Mouse (Mus musculus) spleen, postnatal 10 days (tissue): ENCODE results near the gene Rtp3.

ENCODE experiments used
- DNase-seq, 2 experiments: peaks; one replicate each; pipeline ENCODE4 v3.0.0; 2021 to 2022; ENCODE audit warnings: low spot score in 2 of 2

Gene Rtp3

DNA sequence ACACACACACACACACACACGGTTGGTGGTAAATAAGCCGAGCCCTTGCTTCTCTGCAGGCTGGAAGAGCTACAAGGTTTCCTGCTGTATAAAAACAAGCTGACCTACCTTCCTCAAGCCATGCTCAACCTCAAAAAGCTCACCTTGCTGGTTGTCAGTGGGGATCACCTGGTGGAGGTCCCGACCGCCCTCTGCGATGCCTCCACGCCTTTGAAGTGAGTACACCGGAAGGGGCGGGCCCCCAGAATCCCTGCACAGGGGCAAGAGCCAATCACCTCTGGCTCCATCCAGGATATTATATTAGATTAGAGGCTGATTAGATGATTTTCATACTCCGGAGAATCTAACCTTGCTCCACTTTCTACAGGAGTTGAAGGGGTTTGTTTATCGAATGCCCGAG is 11.0 kb downstream of the Rtp3 start:
- no peak for DNase-seq

DNA sequence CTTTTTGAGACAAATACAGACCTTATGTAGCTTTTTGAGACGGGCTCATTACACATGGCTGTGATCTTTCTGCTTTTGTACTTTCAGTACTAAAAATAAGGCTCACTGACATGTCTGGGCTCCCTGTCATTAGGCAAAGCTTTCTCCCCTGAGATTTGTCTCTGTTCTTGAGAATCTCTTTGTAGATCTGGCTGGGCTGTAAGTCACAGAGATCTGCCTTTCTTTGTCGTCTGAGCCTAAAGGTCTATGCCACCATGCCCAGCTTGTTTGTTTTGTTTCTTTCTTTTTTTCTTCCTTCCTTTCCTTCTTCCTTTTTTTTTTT is 24.5 kb downstream of the Rtp3 start:
- DNase-seq = no peak

GRCm38 (mm10) chr9:110965062-110965909 is 25.1 kb downstream of the Rtp3 start:
- DNase-seq = peak in 1 of 2 experiments; percentile 51

GRCm38 (mm10) chr9:110963566-110964115 is 26.7 kb downstream of the Rtp3 start:
- no peak for DNase-seq

DNA sequence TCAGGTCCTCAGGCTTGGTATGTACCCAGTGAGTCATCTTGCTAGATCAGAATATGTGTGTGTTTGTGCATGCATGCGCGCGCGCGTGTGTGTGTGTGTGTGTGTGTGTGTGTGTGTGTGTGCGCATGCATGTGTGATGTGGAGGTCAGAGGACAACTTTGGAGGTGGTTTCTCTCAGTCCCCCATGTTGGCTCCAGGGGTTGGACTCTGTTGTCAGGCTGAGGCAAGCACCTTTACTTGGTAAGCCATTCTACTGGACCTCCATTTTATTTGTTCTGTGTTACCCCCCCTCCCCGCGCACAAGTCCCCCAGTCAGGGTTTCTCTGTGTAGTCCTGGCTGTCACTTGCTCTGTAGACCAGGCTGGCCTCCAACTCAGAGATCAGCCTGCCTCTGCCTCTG is 29.0 kb downstream of the Rtp3 start:
- DNase-seq = no peak

DNA sequence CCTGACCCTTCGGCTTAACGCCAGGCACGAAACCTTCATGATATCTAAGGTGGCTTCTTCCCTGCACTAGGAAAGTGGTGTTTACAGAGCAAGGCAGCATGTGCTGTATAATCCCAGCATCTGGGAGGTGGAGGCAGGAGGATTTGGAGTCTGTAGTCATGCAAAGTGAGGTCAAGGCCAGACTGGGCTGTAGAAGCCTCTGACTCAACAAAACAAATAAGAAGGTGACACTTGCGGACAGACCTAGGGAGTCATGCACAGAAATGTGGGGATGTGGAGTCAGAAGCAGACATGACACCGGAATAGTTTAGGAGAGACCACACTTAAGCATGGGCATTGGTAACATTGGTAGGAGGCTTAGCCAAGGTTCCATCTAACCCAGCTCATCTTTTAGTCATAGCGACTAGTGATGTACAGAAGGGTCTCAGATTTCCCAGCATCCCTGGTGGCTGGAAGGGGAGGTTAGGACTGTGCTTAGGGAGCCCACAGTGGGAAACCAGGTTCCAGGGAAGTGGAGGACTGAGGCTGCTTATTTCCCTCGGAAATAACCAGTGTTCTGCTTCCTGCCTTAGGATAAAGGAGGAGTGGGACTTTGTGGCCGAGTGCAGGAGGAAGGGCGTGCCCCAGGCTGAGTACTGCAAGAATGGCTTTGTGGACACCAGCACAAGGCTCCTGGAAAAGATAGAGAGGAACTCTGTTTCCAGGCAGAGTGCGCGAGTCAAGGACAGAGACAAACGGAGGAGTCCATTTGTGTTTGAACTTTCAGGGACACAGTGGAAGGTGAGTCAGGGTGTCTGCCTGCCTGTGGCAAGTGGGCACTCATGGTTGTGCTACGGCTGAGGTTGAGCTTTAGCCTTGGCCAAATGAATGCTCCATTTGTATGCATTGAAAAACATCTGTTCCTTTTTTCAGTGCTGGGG is 29.9 kb downstream of the Rtp3 start:
- no peak for DNase-seq

DNA sequence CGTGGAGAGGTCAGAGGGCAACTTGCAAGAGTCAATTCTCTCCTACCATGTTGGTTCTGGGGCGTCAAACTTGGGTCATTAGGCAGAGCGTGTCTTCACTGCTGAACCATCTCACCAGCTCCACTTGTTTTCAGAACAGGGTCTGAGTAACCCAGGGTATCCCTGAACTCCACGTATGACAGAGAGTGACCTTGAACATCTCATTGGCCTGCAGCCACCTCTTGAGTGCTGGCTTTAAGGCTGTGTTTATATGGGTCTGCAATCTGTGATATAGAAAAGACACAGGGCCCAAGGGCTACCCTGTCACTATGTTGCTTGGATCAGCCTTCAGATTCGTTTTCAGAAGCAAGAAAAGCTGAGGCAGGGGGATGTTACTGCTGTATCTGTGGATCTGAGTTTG is 30.7 kb downstream of the Rtp3 start:
- no peak for DNase-seq

DNA sequence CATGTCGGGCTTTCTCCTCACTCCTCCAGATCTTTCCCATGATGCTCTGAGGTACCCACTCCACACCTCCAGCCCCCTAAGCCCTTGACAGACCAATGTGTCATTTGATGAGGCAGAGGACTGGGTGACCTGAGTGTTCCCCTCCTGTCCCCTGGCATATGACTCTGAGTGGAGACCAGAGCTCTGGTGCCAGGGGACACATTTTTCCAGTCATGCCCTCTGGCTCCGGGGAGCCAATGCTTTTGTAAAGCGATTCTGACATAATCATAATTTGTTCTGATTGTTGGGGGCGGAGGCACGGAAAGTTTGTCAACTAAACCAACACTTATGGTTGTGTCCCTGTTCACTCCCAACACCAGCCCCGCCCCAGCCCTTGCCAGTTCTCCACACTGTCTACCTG is 34.4 kb downstream of the Rtp3 start:
- DNase-seq = no peak

DNA sequence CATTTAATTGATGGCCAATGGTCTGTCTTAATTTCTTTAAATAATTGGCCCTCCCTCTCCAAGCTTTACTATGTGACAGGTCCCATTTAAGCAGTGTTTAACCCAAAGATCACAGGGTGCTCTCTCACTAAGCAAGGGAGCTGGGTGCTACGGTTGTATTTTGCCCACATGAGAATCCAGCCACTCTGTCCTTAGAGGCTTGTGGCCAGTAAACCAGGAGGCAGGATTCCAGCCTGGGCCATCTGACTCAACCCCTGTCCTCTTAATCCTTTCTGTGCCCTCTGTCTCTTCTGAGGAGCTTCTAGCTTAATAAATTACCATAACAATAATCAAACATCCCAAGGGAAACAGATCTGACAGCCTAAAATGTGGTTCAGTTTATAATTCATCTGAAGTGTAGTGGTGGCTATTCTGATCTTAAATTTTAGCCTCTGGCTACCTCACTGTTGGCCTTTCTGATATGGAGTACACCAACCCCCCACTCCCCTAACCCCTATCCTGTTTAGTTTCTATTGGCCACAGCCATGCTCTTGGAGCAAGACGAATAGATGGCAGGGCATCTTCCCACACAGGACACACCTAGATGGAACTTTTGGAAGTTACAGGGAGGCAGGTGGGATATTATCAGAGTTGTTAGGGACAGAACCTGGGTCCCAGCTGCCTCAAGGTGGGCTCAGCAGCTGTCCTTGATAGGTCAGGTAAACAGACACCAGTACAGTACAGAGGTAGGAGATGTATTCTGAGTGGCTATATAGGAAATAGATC is 35.5 kb downstream of the Rtp3 start:
- DNase-seq = no peak

- DNase-seq = peak; percentile 14 to 60
Measured at GRCm38 (mm10) chr9:110953550-110954461, 36.6 kb downstream of the Rtp3 start.

DNA sequence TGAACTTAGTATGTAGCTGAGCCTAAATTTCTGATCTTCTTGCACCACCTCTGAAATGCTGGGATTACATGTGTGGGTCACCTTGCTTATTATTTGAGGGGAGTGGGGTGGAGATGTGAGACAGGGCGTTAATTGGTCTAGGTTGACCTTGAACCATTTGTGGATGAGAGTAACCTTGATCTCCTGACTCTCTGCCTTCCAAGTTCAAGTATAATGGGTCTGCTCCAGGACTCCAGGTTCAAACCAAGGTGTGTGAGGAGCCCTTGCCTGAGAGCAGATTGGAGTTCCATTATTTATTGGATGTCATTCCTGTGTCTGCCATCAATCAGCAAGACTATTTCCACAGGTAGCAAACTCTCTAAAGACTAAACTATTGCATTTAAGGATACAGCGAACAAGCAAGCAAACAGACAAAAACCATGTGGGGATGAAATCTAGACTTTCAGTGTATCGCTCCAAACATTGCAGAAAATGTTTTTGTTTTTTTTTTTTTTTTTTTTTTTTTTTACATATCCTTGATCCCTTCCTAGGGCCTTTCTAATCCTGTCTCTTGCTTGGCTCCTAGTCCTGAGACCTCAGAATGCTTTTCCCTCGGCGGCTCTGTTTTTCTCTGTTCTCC is 37.3 kb downstream of the Rtp3 start:
- no peak for DNase-seq

DNA sequence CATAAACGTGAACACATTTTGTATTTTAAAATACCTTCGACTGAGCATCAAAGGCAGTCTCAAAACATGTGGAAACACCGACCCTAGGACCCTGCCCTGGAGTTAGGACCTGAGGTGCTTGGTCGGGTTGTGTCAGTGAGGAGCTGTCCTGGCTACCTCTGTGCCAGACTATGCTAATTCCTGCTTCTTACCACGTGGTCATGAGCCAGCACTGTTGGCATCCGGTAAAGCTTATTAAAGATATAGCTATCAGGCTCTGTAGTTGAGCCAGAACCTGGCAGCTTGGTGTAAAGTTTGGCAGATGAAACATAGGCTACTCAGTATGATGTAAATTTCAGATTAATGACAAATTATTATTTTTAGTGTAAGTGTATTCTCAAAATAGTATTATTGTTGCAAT is 38.0 kb downstream of the Rtp3 start:
- DNase-seq = no peak

GRCm38 (mm10) chr9:110951866-110952265 is 38.5 kb downstream of the Rtp3 start:
- no peak for DNase-seq

- DNase-seq = no peak
Measured at GRCm38 (mm10) chr9:110951397-110951796, 39.0 kb downstream of the Rtp3 start, which contains the start of gene Lrrc2. TSS of gene Lrrc2 (plus strand) at chr9:110951545.

DNA sequence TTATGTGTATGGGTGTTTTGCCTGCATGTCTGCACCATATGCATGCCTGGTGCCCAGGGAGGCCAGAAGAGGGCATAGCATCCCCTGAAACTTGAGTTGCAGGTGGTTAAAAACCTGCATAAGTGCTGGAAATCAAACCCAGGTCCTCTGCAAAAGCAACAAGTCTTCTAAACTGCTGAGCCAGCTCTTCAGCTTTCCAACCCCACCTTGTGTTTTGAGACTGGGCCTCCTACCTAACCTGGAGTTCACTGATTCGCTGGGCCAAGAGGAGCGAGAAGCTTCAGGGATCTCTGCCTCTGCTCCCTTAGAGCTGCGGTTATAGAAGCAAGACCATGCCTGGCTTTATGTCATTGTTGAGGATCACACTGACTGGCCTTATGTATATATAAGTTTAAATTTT is 40.3 kb downstream of the Rtp3 start:
- DNase-seq = no peak

GRCm38 (mm10) chr9:110948813-110949310 is 41.5 kb downstream of the Rtp3 start:
- no peak for DNase-seq

GRCm38 (mm10) chr9:110947900-110948299 is 42.5 kb downstream of the Rtp3 start:
- DNase-seq = no peak

DNA sequence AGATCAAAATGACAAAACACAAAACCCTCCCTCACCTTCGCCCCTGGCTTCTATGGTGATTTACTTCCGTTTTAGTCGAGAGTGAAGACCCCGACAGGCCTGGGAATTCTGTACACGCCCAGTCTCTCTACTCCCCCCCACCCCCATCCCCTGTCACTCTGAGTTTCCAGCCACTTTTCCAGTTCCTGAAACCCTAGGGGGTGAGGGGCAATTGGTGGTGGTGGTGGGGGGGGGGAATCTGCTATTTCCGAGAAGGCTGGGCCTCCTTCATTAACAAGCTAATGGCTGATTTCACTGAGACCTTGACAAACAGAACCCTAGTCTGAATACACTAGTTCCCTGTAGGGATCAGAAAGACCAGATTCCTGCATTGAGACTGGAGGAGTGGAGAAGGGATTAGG is 43.1 kb downstream of the Rtp3 start:
- no peak for DNase-seq

DNA sequence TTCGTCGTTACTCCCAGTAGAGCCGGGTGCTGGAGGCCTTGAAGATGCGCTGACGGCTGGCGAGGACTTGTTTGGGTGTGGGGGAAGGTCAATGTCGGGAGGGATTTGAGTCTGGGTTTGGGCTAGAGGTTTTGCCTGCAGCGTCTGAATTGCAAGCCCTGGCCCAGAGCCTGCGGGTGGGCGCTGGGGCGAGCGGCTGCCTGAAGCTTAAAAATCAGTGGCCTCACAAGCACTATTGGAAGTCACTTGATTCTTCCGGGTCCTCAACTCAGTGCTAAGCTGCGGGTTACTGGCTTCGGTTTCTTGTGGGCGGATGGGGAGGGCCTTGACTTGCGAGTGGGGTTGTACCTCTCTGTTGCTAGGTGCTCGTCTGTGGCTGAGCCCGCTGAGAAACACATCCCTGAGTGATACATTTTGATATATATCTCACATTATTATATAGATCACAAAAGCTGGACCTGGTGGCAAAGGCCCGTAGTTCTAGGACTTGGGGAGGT is 43.8 kb downstream of the Rtp3 start:
- DNase-seq = peak in 1 of 2 experiments; percentile 28

DNA sequence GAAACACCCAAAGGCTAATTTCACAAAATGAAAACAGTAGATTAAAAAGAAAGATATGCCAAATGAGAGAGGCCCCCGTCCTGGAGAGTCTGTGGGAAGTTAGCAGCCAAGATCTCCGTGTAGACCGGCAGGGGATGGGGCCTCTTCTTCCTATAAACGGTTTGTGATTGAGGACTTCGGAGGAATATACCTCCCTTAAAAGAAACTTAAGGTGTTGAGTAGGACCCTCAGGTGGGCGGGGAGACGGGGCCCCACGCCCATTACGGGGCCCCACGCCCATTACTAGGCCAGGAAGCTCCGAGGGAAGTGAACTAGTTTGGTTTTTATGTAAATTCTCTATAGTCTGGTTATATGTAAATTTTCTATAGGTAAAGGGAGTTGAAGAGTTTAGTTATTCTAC is 44.5 kb downstream of the Rtp3 start, which contains the start of gene Tdgf1:
Gene Tdgf1 (minus strand): TSS at position 233 of the 400 bp plus-strand sequence.
- no peak for DNase-seq
